Mouse (Mus musculus): ENCODE results near the gene Arl2. TPM values are rescaled to one million over a fixed set of nuclear protein-coding genes. Genes with fewer than 3 reads are reported as not detected.
A peak's percentile ranks its signal among the peaks of the same experiment; 100 is the strongest.
"Not testable (repeated sequence)": the region's sequence is repeated elsewhere in the genome, so short reads cannot be mapped to it uniquely, and the experiment has no call there.

The Arl2 gene
- total RNA-seq (2021): 10 to 100 TPM; 69.1 to 73.2 TPM

DNA sequence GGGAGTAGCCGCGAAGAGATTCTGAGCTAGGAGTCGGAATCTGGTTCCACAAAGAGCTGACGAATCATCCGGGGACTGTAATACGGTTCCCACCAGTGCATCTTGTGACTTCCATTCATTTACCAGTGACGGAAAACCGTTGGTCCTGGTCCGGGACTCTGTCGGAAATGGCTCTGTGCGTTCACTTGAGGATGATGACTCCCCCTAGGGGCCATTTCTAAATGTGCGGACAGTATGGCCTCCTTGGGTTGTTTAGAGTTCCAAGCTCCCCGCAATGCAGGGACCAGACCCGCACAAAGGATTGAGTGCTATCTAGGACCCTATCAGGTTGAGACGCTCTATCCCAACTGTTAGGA lies at the start of gene Arl2:
Gene Arl2, minus strand, starts transcription at position 155 of the 356 bp plus-strand sequence.
- DNase-seq: no peak

DNA sequence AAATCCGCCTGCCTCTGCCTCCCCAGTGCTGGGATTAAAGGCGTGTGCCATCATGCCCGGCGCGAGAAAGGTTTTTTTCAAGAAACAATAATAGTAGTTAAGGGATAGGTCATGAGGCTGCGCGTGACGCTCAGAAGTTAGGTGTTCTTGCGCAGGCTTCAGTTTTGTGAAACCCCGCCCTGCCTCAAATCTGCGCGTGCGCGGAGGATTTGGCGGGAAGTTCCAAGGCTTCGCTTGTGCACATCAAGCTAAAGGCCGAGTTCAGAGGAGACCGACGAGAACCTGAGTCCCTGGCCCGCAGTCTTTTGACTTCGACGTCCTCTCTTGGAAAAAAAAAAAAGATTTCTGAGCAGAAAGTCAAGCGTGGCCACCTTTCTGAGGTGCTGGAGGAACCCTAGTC lies 42.8 kb upstream of the Arl2 start, which contains the start of gene Majin:
Gene Majin, plus strand, starts transcription at position 258 of the 400 bp plus-strand sequence.
- DNase-seq: no peak

DNA sequence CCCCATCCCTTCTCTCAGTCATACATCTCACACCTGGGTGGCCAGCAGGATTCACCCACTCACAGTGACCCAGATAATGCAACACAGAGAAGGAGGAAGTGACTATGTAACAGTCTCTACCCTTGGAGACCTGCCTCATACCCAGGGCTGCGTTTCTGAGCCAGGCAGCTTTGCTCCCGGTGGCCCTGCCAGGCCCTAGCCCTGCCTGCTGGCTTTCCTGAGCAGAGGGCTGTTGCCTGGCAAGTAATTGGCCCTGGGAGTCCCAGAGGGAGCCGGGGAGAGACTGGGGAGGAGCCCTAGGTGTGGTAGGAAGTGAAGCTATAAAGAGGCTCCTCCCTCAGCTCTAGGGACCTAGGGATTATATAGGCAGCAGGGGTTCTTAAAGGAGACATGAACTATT lies 41.2 kb upstream of the Arl2 start:
- no peak for DNase-seq

DNA sequence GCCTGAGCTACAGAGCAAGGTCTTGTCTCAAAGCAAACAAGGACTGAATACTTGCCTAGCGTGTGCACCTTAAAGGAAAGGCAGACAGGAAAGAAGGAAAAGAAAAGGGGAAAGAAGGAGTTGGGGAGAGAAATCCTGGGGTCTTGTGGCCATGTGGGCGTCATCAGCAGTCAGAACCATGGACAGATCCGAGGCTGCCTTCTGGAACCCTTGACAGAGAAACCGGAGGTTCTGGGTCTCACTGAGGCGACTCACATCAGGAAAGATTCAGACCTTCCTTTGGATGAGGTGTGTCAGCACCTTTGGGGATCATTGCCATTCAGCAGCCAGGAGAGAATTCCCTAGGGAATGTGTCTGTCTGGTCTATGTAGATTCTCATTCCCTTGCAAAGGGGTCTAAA lies 40.3 kb upstream of the Arl2 start:
- no peak for DNase-seq

DNA sequence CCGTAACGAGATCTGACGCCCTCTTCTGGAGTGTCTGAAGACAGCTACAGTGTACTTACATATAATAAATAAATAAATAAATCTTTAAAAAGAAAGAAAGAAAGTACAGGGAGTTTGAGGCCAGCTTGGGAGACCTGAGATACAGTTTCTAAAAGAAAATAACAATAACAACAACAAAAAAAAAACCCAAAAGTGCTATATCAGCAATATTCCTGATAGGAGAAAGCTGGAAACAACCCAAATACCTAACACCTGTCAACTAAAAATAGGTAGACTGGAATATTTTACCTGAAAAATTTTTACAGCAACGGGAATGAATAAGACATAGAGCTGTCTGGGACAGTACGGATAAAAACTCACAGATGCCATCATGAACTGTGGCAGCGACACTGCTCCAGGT lies 37.4 kb upstream of the Arl2 start:
- DNase-seq: no peak

DNA sequence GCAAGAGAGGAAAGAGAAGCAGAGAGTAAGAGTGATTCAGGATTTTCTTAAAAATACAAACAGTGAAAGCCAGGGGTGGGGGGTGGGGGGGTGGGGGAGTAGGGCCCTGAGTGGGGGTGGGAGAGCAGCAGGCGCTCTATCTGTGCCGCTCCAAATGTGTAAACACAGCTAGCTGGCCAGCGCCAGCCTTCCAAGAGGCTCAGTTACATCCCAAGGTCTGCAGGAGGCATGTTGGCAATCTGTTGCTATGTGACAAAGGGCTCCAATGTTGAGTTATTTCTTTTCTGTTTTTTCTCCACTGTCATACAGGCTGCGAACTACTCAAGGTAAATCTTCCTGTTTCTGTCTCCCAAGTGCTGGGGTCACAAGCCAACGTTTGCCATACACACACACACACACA lies 33.4 kb upstream of the Arl2 start:
- no peak for DNase-seq

DNA sequence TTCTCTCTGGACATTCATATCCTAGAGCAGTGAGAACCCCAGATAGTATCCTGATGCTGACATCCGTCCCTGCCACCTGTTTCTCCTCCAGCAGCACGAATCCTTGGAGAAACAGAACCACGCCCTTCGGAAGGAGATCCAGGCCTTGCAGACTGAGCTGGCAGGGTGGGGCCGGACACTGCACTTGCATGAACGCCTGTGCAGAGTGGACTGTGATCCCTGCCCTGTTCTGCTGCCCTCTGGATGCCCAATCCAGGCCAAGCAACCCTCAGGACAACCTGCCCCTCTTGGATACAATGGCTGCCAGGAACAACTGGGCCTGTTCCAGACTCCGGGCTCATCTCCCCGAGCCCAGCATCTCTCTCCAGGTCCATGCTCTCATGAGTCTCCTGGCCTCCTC lies 29.9 kb upstream of the Arl2 start:
- no peak for DNase-seq

DNA sequence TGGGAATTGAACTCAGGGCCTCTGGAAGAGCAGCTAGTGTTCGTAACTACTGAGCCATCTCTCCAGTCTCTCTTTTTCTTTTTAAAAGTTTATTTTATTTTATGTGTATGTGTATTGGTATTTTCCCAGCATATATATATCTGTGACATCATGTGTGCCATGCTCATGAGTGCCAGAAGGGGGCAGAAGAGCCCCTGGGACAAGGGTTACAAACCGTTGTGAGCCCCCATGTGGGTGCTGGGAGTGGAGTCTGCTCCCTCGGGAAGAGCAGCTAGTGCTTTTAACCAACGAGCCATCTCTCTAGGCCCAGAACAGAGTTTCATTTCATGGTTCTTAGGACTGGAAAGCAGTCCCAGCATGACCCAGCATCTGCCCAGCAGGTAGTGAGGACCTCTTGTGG lies 25.4 kb upstream of the Arl2 start:
- DNase-seq: no peak

DNA sequence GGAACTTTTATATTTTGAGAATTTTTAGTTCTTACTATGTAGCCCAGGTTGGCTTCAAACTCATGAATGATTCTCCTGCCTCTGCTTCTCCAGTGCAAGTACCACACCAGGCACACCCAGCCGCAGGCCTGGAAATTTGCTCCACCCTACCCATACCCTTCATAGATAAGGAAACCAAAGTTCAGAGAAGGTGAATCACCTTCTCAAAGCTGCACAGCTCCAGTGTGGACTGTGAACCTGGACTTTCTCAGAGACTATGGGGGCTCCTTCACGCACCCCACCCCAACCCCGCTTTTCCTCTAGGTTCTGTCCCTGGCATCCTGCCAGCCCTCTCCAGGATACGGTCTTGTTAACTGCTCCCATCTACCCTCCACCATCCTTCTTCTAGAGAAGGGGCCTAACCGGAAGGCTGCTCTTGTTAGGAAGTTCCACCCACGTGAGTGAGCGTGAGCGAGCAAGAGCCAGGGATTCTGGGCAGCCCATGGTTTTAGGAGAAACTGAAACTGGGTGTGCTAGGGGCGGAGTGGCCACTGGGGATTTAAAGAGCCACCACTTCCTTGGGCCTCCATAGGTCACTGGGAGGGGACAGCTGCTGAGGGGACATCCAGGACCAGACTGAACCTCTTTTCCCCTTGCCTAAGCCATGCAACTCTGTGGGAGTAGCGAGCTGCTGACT lies 22.7 kb upstream of the Arl2 start:
- DNase-seq: no peak

DNA sequence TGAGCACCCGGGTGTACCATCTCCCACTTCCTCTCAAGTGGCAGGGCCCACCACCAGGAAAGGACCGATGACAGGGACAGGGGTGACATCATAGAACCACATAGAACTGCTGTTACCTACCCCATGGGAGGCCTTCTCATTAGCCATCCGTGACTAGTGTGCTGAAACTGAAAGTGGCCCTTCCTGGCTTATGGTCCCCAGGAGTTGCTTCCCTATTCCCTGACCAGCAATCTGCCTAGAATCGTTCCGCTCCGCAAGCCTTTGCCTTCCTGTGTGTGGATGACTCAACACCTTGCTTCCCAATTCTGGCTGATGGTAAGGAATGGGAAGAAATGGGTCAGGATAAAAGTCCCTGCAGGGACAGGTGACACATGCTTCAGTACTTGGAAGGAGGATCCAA lies 15.9 kb upstream of the Arl2 start:
- DNase-seq: no peak

DNA sequence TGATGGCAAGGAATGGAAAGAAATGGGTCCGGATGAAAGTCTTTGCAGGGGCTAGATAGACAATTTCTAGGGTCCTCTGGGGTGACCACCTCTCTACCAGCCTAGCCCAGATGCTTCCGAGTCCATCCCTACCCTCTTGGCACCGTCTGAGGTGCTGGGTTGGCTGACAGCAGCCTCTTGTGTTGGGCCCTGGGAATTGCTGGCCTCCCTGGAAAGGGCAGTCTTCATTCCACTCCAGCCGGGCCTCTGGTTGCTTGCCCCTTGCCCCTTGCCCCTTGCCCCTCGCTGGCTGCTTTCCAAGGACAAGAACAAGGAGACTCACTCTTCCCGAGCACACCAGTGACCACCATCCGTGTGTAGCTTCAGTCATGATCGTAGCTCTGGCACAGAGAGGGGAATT lies 15.0 kb upstream of the Arl2 start:
- DNase-seq: no peak

DNA sequence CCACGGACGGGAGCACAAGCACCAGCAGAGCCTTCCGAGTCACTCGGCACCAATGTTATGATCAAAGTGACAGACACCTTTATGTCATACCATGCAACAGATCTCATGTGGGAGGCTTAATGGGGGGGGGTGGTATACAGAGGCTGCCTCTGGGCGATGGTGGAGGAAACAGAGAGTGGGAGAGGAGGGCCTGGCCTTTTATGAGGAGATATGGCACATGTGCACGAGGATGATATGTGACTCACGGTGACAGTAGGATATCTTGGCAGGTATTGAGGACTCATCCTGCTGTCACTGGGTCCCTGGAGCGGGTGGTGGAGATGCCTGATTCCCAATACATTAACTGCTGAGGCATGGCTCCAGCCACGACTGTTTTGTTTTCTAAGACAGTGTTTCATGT lies 13.8 kb upstream of the Arl2 start:
- no peak for DNase-seq

DNA sequence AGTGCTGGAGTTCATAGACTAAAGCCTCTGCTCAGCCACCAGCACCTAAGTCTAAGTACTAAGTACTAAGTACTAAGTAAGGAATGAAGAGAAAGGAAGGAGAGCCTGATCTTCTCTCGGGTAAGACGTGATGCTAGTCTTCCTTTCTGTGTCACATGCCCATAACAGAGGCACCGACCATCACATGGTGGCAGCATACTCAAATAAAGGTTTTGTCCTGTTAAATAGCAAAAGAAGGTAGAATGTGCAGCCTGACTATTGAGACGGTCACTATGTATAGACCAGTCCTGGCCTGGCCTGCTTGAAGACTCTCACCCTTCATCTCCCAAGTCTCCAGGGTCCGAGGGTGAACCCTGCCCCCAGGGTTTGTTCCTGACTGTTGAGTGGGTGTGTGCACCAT lies 3.5 kb upstream of the Arl2 start:
- no peak for DNase-seq

DNA sequence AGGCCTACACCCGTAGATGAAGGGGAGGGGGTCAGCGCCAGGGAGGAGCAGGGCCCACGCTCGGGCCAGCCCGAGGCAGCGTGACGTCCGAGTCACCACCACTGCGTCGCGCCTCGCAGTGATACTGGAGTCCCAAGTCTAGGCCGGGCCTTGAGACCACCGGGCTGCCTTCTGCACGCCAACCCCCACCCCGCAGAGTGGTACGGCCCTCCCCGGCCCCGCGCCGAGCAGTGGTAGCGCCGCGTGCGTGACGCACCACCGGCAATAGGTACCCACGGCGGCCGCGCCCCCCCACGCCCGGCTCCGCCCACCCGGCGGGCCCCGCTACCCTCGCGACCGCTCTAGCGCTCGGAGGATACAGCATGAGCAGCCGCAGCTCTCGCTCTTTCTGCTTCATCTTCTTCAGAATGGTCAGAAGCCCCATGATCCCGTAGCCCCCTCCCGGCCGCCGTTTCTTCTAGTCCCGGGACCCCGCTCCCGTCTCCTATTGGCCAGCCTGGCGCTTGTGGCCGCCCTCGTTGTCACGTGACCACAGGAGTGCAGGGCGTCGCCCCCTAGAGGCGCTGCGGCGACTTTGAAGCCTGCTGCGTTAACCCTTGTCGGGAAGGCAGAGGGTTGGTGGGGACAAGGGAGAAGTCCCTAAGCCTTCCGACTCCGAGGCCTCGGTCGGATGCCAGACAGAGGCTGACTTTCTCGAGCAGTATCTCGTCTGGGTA lies 512 bp downstream of the Arl2 start, which contains the start of gene Batf2:
Gene Batf2, plus strand, starts transcription at position 306 of the 716 bp plus-strand sequence.
- peak; percentile 91 for DNase-seq

DNA sequence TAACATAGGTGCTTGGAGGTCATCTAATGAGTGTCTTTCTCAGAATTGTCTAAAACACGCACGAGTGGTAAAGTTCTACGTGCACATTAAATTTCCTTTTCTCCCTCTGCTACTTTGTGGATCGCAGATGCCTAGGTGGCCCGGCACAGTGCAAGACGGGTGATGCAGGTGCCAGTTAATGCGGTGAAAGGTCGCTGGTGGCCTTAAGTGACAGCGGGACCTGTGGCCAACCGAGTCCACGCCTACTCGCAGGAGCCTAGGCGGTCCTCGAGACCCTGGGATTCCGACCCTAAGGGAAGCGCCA lies 1.0 kb downstream of the Arl2 start:
- no peak for DNase-seq

DNA sequence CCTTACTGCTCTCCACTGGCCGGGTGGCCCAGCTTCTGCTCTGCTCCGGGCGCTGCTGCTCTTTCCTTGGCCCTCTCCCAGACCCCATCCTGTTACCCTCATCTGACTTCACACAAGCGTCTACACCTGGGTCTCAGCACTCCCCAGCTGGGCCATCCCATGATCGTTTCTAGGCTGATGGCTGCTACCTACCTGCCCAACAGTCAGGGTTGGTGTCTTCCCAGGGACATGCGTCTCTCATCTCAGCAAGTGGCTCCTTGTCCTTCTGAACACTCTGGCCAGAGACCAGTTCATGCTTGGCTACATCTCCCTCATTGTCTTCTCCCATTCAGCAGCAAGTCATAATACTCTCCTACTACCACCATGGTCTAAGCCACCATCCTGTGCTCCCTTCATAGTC lies 1.6 kb downstream of the Arl2 start:
- DNase-seq: no peak

DNA sequence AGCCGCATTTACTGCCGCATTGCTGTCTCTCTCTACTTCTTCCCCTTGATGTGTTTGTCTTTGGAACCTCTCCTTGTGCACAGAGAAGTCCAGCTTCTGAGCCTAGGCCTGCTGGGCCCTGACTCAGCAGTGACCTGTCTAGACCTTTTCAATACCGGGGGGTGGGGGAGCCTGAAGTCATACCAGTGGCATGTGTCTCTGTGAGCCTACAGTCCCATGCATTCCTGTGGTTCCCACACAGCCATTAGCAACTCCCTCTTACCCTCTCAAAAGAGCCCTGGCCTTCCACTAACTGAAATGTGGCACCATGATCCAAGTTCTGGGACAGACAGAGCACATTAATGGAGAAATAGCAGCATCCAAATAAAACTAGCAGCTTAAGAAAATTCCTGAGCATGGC lies 5.0 kb downstream of the Arl2 start:
- no peak for DNase-seq

DNA sequence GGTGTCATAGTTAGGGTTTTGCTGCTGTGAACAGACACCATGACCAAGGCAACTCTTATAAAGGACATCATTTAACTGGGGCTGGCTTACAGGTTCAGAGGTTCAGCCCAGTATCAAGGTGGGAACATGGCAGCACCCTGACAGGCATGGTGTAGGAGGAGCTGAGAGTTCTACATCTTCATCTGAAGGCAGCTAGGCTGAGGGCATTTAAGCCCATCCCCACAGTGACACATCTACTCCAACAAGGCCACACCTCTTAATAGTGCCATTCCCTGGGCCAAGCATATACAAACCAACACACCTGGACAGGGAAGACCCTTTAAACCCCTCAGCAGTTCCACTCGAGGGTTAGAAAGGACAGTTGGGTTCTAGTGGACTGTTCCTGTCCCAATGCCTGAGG lies 8.2 kb downstream of the Arl2 start:
- DNase-seq: not testable (repeated sequence)

DNA sequence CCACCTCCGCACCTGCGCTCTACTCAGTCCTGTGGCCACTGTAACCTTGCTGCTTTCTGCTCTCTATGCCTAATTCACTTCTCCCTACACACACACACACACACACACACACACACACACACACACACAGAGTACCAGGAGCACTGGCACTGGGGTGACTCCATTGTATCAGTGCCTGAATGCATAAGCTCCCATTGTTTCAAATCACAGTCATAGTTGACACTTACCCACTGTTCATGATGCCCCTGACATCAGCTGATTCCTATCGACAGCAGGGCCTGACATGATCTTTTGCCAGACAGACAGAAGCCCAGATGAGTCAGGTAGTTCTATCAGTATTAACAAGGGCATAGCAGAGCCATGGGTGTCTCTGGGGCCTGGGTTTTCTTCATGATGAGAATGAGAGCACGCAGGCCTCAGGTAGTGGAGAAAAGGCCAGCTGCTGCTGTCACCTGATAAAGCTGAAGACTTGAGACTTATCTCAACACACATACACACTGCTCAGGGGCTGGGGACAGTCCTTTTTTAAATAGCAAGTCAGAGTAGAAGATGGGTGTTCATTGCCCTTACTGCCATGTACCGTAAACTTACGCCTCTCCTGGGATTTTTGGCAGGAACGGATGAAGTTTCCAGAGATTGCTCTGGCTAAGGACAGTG lies 9.0 kb downstream of the Arl2 start:
- no peak for DNase-seq

DNA sequence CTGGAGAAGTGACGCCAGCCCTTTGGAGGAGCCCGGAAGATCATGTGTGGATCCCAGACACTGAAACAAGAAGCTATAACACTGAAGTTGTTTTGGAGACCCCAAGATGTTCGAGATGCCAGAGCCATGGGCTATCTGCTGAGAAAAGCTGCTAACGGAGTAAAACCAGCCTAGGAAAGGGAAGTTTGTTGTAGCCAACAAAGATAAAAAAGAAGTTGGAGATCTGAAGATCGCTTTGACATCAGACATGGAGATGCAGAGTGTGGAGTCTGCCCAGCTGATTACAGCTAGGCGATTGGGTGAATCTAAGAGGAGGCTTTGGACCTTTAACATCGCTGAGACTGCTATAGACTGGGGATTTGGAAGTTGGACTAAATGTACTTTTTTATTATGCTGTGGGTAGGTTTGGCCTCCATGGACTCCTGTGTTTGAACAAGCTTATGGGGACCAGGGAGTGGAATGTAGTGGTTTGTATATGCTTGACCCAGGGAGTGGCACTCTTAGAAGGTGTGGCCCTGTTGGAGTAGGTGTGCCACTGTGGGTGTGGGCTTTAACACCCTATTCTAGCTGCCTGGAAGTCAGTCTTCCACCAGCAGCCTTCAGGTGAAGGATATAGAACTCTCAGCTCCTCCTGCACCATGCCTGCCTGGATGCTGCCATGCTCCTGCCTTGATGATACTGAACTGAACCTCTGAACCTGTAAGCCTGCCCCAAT lies 10.8 kb downstream of the Arl2 start:
- not testable (repeated sequence) for DNase-seq

DNA sequence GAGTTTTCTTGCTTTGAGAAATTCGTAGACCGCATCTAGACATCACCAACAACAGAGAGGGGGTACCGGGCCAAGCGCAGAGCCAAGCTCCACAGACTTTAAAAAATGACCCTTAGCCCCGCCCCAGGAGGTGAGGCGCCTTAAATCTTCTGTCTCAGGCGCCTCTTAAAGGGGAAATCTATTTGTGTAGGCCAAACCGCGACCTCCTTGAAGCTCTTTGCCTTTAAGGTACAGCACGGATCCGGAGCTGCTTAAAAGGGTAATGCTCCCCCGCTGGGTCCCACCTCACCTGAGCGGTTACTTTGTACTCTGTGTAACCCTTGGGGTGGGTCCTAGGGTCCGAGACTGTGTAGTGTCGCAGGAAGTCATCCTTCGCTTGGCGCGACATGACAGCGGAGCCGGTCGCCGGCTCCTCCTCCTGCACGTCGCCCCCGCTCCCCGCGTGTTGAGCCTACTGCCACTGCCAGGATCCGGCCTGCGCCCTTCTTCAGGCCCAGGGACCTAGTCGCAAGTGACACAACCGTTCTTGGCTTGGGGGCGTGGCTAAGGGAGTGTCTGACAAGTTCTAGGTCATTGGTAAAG lies 13.5 kb downstream of the Arl2 start, which contains the start of gene Snx15:
Gene Snx15, minus strand, starts transcription at position 545 of the 582 bp plus-strand sequence.
- peak; percentile 94 for DNase-seq

DNA sequence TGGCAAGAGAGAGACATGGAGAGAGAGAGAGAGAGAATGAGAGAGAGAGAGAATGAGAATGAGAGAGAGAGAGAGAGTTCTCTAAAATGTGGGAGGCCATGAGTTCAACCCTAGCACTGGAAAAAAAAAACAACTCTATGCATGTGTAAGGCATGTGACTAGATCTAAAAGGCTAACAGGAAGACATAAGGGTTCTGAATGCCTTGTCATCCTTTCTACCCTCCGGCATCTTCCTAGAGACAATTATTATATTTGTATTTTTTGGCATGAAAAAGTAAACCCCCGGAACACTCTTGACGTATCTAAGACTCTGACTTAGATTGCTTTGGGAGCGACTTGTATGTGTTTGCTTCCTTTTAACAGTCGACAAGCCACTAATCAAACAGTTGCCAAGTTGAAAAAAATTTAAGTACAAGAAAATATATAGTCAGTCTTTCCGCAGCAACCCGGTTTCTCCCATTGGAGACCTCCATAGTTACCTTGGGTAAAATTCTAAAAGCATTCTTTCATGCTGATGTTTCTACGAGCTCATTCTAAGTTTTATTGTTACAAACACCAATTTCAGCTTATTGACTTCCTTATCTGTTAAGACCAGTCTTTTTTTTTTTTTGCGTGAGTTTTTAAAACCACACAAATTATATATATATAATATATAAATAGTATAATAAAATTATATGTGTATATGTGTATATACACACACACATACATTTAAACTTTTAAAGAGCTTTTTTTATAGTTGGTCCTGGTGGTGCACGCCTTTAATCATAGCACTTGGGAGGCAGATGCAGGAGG lies 14.4 kb downstream of the Arl2 start:
- no peak for DNase-seq

Data from layer of hippocampus, postnatal 36 days (tissue).